Mouse (Mus musculus): ENCODE data around the gene Zfp780b.
"Not testable (repeated sequence)": the region's sequence is repeated elsewhere in the genome, so short reads cannot be mapped to it uniquely, and the experiment has no call there.

Zfp780b gene

GRCm38 (mm10) chr7:27978683-27979528, at the start of gene Zfp780b:
Zfp780b (minus strand) TSS chr7:27979171.
- DNase-seq = peak; percentile 84 to 87

- DNase-seq = no peak
Observed at GRCm38 (mm10) chr7:28014445-28014810, 35.5 kb upstream of the Zfp780b start.

- peak; percentile 86 to 90 for DNase-seq
Observed at GRCm38 (mm10) chr7:28013549-28014444, 34.8 kb upstream of the Zfp780b start, which contains the start of gene Zfp850. Zfp850 (minus strand) TSS chr7:28014115.

- no peak for DNase-seq
Observed at GRCm38 (mm10) chr7:28010271-28010670, 31.3 kb upstream of the Zfp780b start.

- DNase-seq = no peak
Observed at GRCm38 (mm10) chr7:27982197-27982596, 3.2 kb upstream of the Zfp780b start.

GRCm38 (mm10) chr7:27949451-27949850, 29.5 kb downstream of the Zfp780b start:
- DNase-seq = not testable (repeated sequence)

- DNase-seq = peak; percentile 28 to 31
Observed at GRCm38 (mm10) chr7:27941869-27942268, 37.1 kb downstream of the Zfp780b start.

- not testable (repeated sequence) for DNase-seq
Observed at GRCm38 (mm10) chr7:27933800-27934158, 45.2 kb downstream of the Zfp780b start.

- peak in 1 of 2 experiments; percentile 6 for DNase-seq
Observed at GRCm38 (mm10) chr7:27933050-27933799, 45.7 kb downstream of the Zfp780b start.

- DNase-seq = peak; percentile 79 to 85
Observed at GRCm38 (mm10) chr7:27928818-27929695, 49.9 kb downstream of the Zfp780b start, which contains the start of gene Zfp974. Zfp974 (minus strand) TSS chr7:27929460.

- not testable (repeated sequence) for DNase-seq
Observed at GRCm38 (mm10) chr7:27927041-27927440, 51.9 kb downstream of the Zfp780b start.

- not testable (repeated sequence) for DNase-seq
Observed at GRCm38 (mm10) chr7:27910952-27911351, 68.0 kb downstream of the Zfp780b start.

Data from kidney, postnatal 4 days (tissue).